Mouse (Mus musculus) limb, embryonic 11.5 days (tissue): ENCODE measurements around the gene Spag6l. TPM values are rescaled to one million over a fixed set of nuclear protein-coding genes. Genes with fewer than 3 reads are reported as not detected.

Experiments used
- ATAC-seq: fragments of 200-750 bp; cut with Nextera tagmentation; 2 replicates; pipeline ENCODE4 v1.8.0; 2017; ENCODE audit warnings: low read depth; ENCODE audit not compliant: insufficient number of reproducible peaks, low FRiP score, low TSS enrichment
- DNase-seq: peaks from one replicate; pipeline ENCODE4 v3.0.0-alpha.2; 2015; ENCODE audit warnings: low spot score
- H3K27ac ChIP-seq: fragments of 300-500 bp; sonication (generic); replicated peaks from 2 replicates; pipeline ENCODE4 v1.5.1; 2014; ENCODE audit warnings: low read depth, mild to moderate bottlenecking, low read length
- H3K27me3 ChIP-seq: fragments of 300-500 bp; sonication (generic); 2 replicates; pipeline ENCODE4 v1.6.1; 2014; ENCODE audit warnings: mild to moderate bottlenecking, low read length, mixed read lengths; ENCODE audit not compliant: control insufficient read depth, insufficient read depth
- H3K36me3 ChIP-seq: fragments of 300-500 bp; sonication (generic); 2 replicates; pipeline ENCODE4 v1.6.1; 2014; ENCODE audit warnings: mild to moderate bottlenecking, low read length, moderate library complexity, mixed read lengths; ENCODE audit not compliant: control insufficient read depth, insufficient read depth
- H3K4me1 ChIP-seq: fragments of 300-500 bp; sonication (generic); 2 replicates; pipeline ENCODE4 v1.6.1; 2014; ENCODE audit warnings: low read length, mixed read lengths; ENCODE audit not compliant: control insufficient read depth, insufficient read depth
- H3K4me2 ChIP-seq: fragments of 300-500 bp; sonication (generic); 2 replicates; pipeline ENCODE4 v1.6.1; 2014; ENCODE audit warnings: low read depth, mild to moderate bottlenecking, moderate library complexity; ENCODE audit not compliant: severe bottlenecking
- H3K4me3 ChIP-seq: fragments of 300-500 bp; sonication (generic); 2 replicates; pipeline ENCODE4 v1.5.1; 2014; ENCODE audit warnings: low read depth, low read length
- H3K9ac ChIP-seq: fragments of 300-500 bp; sonication (generic); 2 replicates; pipeline ENCODE4 v1.6.1; 2014; ENCODE audit warnings: mild to moderate bottlenecking, low read length
- H3K9me3 ChIP-seq: fragments of 300-500 bp; sonication (generic); 2 replicates; pipeline ENCODE4 v1.6.1; 2016; ENCODE audit warnings: low read length; ENCODE audit not compliant: control insufficient read depth
- WGBS: fragments of 180-500 bp; shearing (Covaris S2); extraction: QIAGEN DNeasy Blood & Tissue Kit; methylation state at CpG from one replicate; pipeline ENCODE4 v1.1.7; 2014; 5-methylcytosine and 5-hydroxymethylcytosine counted together
- polyA plus RNA-seq: library from polyadenylated mRNA; unstranded; fragments of >200 nt; fragmentation: Nextera tagmentation; extraction: Ambion mirVana; gene quantifications from 2 replicates; pipeline ENCODE4 v1.2.1, GENCODE M21; 2014

Spag6l gene
- polyA plus RNA-seq, 1 experiment from 2014 or later = not detected

DNA sequence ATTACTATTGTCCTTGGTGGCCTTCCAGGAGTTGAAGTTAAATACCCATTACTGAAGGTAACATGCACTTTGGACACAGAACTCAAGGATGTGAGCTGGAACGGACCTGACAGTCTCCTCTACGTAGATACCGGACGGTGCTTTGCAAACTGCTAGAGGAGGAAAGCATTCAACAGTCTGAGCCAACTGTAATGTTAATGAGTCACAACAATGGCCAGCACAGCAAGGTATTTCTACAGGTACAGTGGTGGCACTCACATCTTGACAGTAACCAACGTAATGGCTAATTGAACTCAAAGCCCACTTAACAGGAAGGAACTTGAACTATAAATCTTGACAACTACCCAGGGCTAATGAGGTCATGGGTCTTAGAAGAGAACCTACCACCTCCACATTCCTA lies 3.8 kb downstream of the Spag6l start:
- 47% methylated on average over 5 of the region's 5 CpGs for WGBS
- no peak overlapping the region for H3K27ac ChIP-seq
- DNase-seq = no peak
- H3K4me1 ChIP-seq = no peaks in the 10 kb centered on the region
- H3K36me3 ChIP-seq = no peaks in the 10 kb centered on the region
- no peak overlapping the region for H3K4me3 ChIP-seq
- ATAC-seq = no peak
- H3K27me3 ChIP-seq = no peaks in the 10 kb centered on the region
- no peak overlapping the region for H3K4me2 ChIP-seq
- H3K9ac ChIP-seq = no peak overlapping the region
- no peaks in the 10 kb centered on the region for H3K9me3 ChIP-seq

- Histone ChIP-seq H3K36me3 (no peaks in the 10 kb centered on the region), H3K9ac (no peak overlapping the region), H3K4me2 (no peak overlapping the region), H3K4me1 (no peaks in the 10 kb centered on the region), H3K27me3 (no peaks in the 10 kb centered on the region), H3K27ac (no peak overlapping the region), H3K9me3 (no peaks in the 10 kb centered on the region), H3K4me3 (no peak overlapping the region)
- DNase-seq = no peak
- no peak for ATAC-seq
- 73% methylated on average over 2 of the region's 2 CpGs for WGBS
Observed at GRCm38 (mm10) chr16:16806325-16806724, 22.9 kb downstream of the Spag6l start.

Other genes with a start within 250 kb of the Spag6l start
- 10.1 and 10.2 TPM in 2 replicates for gene Fgd4, start 228.9 kb downstream of the Spag6l start, polyA plus RNA-seq
- gene Olfr19, start 153.1 kb downstream of the Spag6l start, polyA plus RNA-seq = not detected in 2 replicates
- gene Igll1, start 34.5 kb upstream of the Spag6l start, polyA plus RNA-seq = not detected in 2 replicates
- 72.3 and 77.3 TPM in 2 replicates for gene Top3b, start 41.3 kb upstream of the Spag6l start, polyA plus RNA-seq
- gene Vpreb1, start 41.4 kb upstream of the Spag6l start, polyA plus RNA-seq = 3.8 TPM in 2 replicates
- gene Ppm1f, start 67.0 kb upstream of the Spag6l start, polyA plus RNA-seq = 26.5 and 31.0 TPM in 2 replicates
- gene Mapk1, start 153.9 kb upstream of the Spag6l start, polyA plus RNA-seq = 171 and 172 TPM in 2 replicates
- gene Ypel1, start 240.2 kb upstream of the Spag6l start, polyA plus RNA-seq = 99.5 and 109 TPM in 2 replicates